Mouse (Mus musculus): ENCODE data around the gene Pcbp3.

DNA sequence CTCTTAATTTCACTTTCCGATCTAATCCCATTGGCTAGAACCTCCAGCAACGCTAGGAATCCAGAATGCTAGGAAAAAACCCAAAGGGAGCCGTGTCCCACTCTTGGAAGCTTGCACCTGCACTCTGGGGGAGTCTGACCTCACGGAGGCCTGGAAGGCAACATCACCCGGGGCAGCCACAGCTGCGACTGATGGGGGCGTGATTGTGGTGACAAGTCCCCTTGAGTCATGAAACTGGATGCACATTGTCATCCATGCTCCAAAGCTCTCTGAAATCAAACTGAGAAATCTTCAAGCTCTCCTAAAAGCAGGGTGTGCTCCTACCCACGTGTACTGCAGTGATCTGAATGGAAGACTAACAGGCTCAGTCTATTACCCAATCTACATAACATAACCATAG is 224.9 kb downstream of the Pcbp3 start:
- TF ChIP-seq CTCF (IDR thresholded peaks at IDR 0.05; ENCODE audit: low read depth, low read length), result no peak
- no peak for TF ChIP-seq POLR2A (IDR thresholded peaks at IDR 0.05; ENCODE audit: extremely low read depth, insufficient read depth, low read length)
